Mouse (Mus musculus): ENCODE results near the gene Ccdc78. TPM values are rescaled to one million over a fixed set of nuclear protein-coding genes. Genes with fewer than 3 reads are reported as not detected.
A peak's percentile ranks its signal among the peaks of the same experiment; 100 is the strongest.

Gene Ccdc78
- polyA plus RNA-seq, 1 experiment from 2014 or later, result not detected

- H3K4me1 ChIP-seq (ENCODE audit: control insufficient read depth in 2 of 2, insufficient read depth in 2 of 2, low read length in 2 of 2), result peaks cover 28 to 53% of the 10 kb centered on the region in 2 experiments; a peak in 3 of 4 replicates
- H3K9ac ChIP-seq (ENCODE audit: low read length), result no peak overlapping the region
- no peak overlapping the region; a peak in 1 of 4 replicates for H3K27ac ChIP-seq (replicated peaks in 1 of 2; ENCODE audit: control insufficient read depth in 1 of 2, insufficient read depth in 1 of 2, low read depth in 2 of 2, low read length in 2 of 2)
- no peaks in the 10 kb centered on the region for H3K9me3 ChIP-seq (ENCODE audit: control insufficient read depth, low read length)
- peaks cover 65% of the 10 kb centered on the region for H3K36me3 ChIP-seq (ENCODE audit: control insufficient read depth, insufficient read depth, low read length)
- H3K4me3 ChIP-seq (ENCODE audit: control insufficient read depth in 1 of 2, insufficient read depth in 1 of 2, low read depth in 1 of 2, low read length in 2 of 2), result no peak overlapping the region
- 91% methylated on average over 16 of the region's 16 CpGs for WGBS
- no peaks in the 10 kb centered on the region for H3K27me3 ChIP-seq (ENCODE audit: control insufficient read depth, insufficient read depth, low read length)
- no peak for ATAC-seq (ENCODE audit: insufficient number of reproducible peaks, insufficient read depth, low FRiP score, low read depth)
- peak overlapping the region; percentile 90 for H3K4me2 ChIP-seq (ENCODE audit: low read length)
Observed at GRCm38 (mm10) chr17:25835816-25836215, 49.4 kb downstream of the Ccdc78 start.

- H3K27me3 ChIP-seq (ENCODE audit: control insufficient read depth, insufficient read depth, low read length), result no peaks in the 10 kb centered on the region
- no peak for ATAC-seq (ENCODE audit: insufficient number of reproducible peaks, insufficient read depth, low FRiP score, low read depth)
- H3K4me2 ChIP-seq (ENCODE audit: low read length), result peak overlapping the region; percentile 90
- H3K36me3 ChIP-seq (ENCODE audit: control insufficient read depth, insufficient read depth, low read length), result peaks cover 65% of the 10 kb centered on the region
- no peaks in the 10 kb centered on the region for H3K9me3 ChIP-seq (ENCODE audit: control insufficient read depth, low read length)
- H3K9ac ChIP-seq (ENCODE audit: low read length), result peak overlapping the region; percentile 74
- H3K27ac ChIP-seq (replicated peaks in 1 of 2; ENCODE audit: control insufficient read depth in 1 of 2, insufficient read depth in 1 of 2, low read depth in 2 of 2, low read length in 2 of 2), result peak overlapping the region in 1 of 2 experiments; percentile 77; a peak in 2 of 4 replicates
- peak overlapping the region; percentile 30 to 42 for H3K4me3 ChIP-seq (ENCODE audit: control insufficient read depth in 1 of 2, insufficient read depth in 1 of 2, low read depth in 1 of 2, low read length in 2 of 2)
- WGBS, result 21% methylated on average over 23 of the region's 23 CpGs
- H3K4me1 ChIP-seq (ENCODE audit: control insufficient read depth in 2 of 2, insufficient read depth in 2 of 2, low read length in 2 of 2), result peaks cover 25 to 46% of the 10 kb centered on the region in 2 experiments; a peak in 3 of 4 replicates
Observed at GRCm38 (mm10) chr17:25836397-25837075, 50.2 kb downstream of the Ccdc78 start.

DNA sequence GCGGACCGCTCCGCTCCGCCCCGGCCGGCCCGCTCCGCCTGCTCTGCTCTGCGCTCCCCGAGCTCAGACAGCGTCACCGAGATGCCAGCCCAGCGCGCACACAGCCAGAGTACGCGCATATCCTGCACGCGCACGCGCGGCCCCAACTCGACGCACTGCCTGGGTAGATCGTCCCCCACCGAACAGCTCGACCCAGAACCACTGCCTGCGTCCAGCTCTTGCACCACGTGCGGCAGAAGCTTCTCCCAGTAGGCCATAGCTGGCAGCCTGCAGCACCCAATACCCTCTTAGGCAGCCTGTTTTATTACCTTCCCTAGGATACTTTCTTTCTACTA is 50.7 kb downstream of the Ccdc78 start, which contains the start of gene Rhbdl1:
TSS of gene Rhbdl1 (minus strand) at position 220 of the 335 bp plus-strand sequence.
- H3K27ac ChIP-seq (replicated peaks in 1 of 2; ENCODE audit: control insufficient read depth in 1 of 2, insufficient read depth in 1 of 2, low read depth in 2 of 2, low read length in 2 of 2), result peak within 1 kb of the TSS; percentile 9 to 77; a peak in 2 of 4 replicates
- H3K36me3 ChIP-seq (ENCODE audit: control insufficient read depth, insufficient read depth, low read length), result peaks cover 67% of the 10 kb centered on the region
- H3K4me1 ChIP-seq (ENCODE audit: control insufficient read depth in 2 of 2, insufficient read depth in 2 of 2, low read length in 2 of 2), result peaks cover 21 to 41% of the 10 kb centered on the region in 2 experiments; a peak in 3 of 4 replicates
- H3K27me3 ChIP-seq (ENCODE audit: control insufficient read depth, insufficient read depth, low read length), result no peaks in the 10 kb centered on the region
- H3K4me3 ChIP-seq (ENCODE audit: control insufficient read depth in 1 of 2, insufficient read depth in 1 of 2, low read depth in 1 of 2, low read length in 2 of 2), result peak within 1 kb of the TSS; percentile 30 to 42
- peak within 1 kb of the TSS; percentile 90 for H3K4me2 ChIP-seq (ENCODE audit: low read length)
- peak; percentile 8; the same call in 1 of the 2 replicates for ATAC-seq (ENCODE audit: insufficient number of reproducible peaks, insufficient read depth, low FRiP score, low read depth)
- H3K9me3 ChIP-seq (ENCODE audit: control insufficient read depth, low read length), result no peaks in the 10 kb centered on the region
- peak within 1 kb of the TSS; percentile 74 for H3K9ac ChIP-seq (ENCODE audit: low read length)
- 1% methylated on average over 29 of the region's 29 CpGs for WGBS

- H3K27me3 ChIP-seq (ENCODE audit: control insufficient read depth, insufficient read depth, low read length), result no peaks in the 10 kb centered on the region
- peaks cover 21 to 40% of the 10 kb centered on the region in 2 experiments; a peak in 3 of 4 replicates for H3K4me1 ChIP-seq (ENCODE audit: control insufficient read depth in 2 of 2, insufficient read depth in 2 of 2, low read length in 2 of 2)
- no peak overlapping the region for H3K4me3 ChIP-seq (ENCODE audit: control insufficient read depth in 1 of 2, insufficient read depth in 1 of 2, low read depth in 1 of 2, low read length in 2 of 2)
- ATAC-seq (ENCODE audit: insufficient number of reproducible peaks, insufficient read depth, low FRiP score, low read depth), result no peak
- H3K9me3 ChIP-seq (ENCODE audit: control insufficient read depth, low read length), result no peaks in the 10 kb centered on the region
- peak overlapping the region; percentile 74 for H3K9ac ChIP-seq (ENCODE audit: low read length)
- H3K27ac ChIP-seq (replicated peaks in 1 of 2; ENCODE audit: control insufficient read depth in 1 of 2, insufficient read depth in 1 of 2, low read depth in 2 of 2, low read length in 2 of 2), result peak overlapping the region in 1 of 2 experiments; percentile 77; a peak in 2 of 4 replicates
- 25% methylated on average over 3 of the region's 3 CpGs for WGBS
- H3K4me2 ChIP-seq (ENCODE audit: low read length), result peak overlapping the region; percentile 90
- H3K36me3 ChIP-seq (ENCODE audit: control insufficient read depth, insufficient read depth, low read length), result peaks cover 72% of the 10 kb centered on the region
Observed at GRCm38 (mm10) chr17:25837533-25837932, 51.2 kb downstream of the Ccdc78 start.

DNA sequence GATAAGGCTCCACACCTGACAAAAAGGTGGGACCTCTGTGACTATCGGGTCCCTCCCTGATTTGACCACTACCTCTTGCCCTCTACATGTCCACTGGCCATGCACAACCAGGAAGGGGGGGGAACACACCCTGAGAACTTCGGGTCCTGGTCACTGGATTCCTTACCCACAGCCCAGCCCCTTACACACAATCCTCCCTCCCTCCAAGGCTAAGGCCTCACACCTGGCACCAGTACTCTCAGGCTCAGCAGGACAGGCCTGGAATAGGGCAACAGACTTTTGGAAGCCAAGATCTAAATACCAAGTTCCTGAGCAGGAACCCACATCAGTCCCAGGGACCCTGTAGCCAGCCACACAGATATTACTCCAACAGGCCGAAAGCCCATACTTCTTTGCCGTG is 52.5 kb downstream of the Ccdc78 start:
- H3K9ac ChIP-seq (ENCODE audit: low read length), result no peak overlapping the region
- 87% methylated on average over 4 of the region's 4 CpGs for WGBS
- H3K4me2 ChIP-seq (ENCODE audit: low read length), result no peak overlapping the region
- H3K27me3 ChIP-seq (ENCODE audit: control insufficient read depth, insufficient read depth, low read length), result no peaks in the 10 kb centered on the region
- H3K36me3 ChIP-seq (ENCODE audit: control insufficient read depth, insufficient read depth, low read length), result peaks cover 74% of the 10 kb centered on the region
- H3K4me1 ChIP-seq (ENCODE audit: control insufficient read depth in 2 of 2, insufficient read depth in 2 of 2, low read length in 2 of 2), result peaks cover 26 to 50% of the 10 kb centered on the region in 2 experiments
- ATAC-seq (ENCODE audit: insufficient number of reproducible peaks, insufficient read depth, low FRiP score, low read depth), result no peak
- H3K27ac ChIP-seq (replicated peaks in 1 of 2; ENCODE audit: control insufficient read depth in 1 of 2, insufficient read depth in 1 of 2, low read depth in 2 of 2, low read length in 2 of 2), result no peak overlapping the region
- H3K9me3 ChIP-seq (ENCODE audit: control insufficient read depth, low read length), result no peaks in the 10 kb centered on the region
- H3K4me3 ChIP-seq (ENCODE audit: control insufficient read depth in 1 of 2, insufficient read depth in 1 of 2, low read depth in 1 of 2, low read length in 2 of 2), result no peak overlapping the region

- Histone ChIP-seq H3K4me3 (ENCODE audit: control insufficient read depth in 1 of 2, insufficient read depth in 1 of 2, low read depth in 1 of 2, low read length in 2 of 2) (no peak overlapping the region), H3K4me1 (ENCODE audit: control insufficient read depth in 2 of 2, insufficient read depth in 2 of 2, low read length in 2 of 2) (peaks cover 24 to 45% of the 10 kb centered on the region in 2 experiments), H3K27me3 (ENCODE audit: control insufficient read depth, insufficient read depth, low read length) (no peaks in the 10 kb centered on the region), H3K4me2 (ENCODE audit: low read length) (no peak overlapping the region), H3K36me3 (ENCODE audit: control insufficient read depth, insufficient read depth, low read length) (peaks cover 71% of the 10 kb centered on the region), H3K9ac (ENCODE audit: low read length) (no peak overlapping the region), H3K9me3 (ENCODE audit: control insufficient read depth, low read length) (no peaks in the 10 kb centered on the region), H3K27ac (replicated peaks in 1 of 2; ENCODE audit: control insufficient read depth in 1 of 2, insufficient read depth in 1 of 2, low read depth in 2 of 2, low read length in 2 of 2) (no peak overlapping the region)
- 85% methylated on average over 14 of the region's 14 CpGs for WGBS
- no peak for ATAC-seq (ENCODE audit: insufficient number of reproducible peaks, insufficient read depth, low FRiP score, low read depth)
Observed at GRCm38 (mm10) chr17:25839455-25840235, 53.3 kb downstream of the Ccdc78 start.
